Mouse (Mus musculus): ENCODE measurements around the gene Ccdc50. TPM values are rescaled to one million over a fixed set of nuclear protein-coding genes. Genes with fewer than 3 reads are reported as not detected.

Ccdc50 gene
- total and polyA plus RNA-seq, 2 experiments from 2014 or later, result 22.3 to 74.3 TPM

GRCm38 (mm10) chr16:27453396-27453795 is 64.7 kb downstream of the Ccdc50 start:
- H3K36me3 ChIP-seq (ENCODE audit: insufficient read depth), result peaks cover 5% of the 10 kb centered on the region; the same call in 1 of the 2 replicates
- H3K9me3 ChIP-seq (ENCODE audit: low read length), result no peaks in the 10 kb centered on the region
- TF ChIP-seq CTCF (IDR thresholded peaks at IDR 0.05; ENCODE audit: low read depth), result no peak
- H3K27ac ChIP-seq (ENCODE audit: low read depth, low read length), result no peak overlapping the region
- no peak overlapping the region for H3K4me2 ChIP-seq (ENCODE audit: low read depth)
- H3K9ac ChIP-seq, result no peak overlapping the region
- no peak overlapping the region for H3K4me3 ChIP-seq (ENCODE audit: low read depth, low read length)
- H3K27me3 ChIP-seq (ENCODE audit: insufficient read depth, low read length), result no peaks in the 10 kb centered on the region
- no peaks in the 10 kb centered on the region for H3K4me1 ChIP-seq (ENCODE audit: insufficient read depth)
- DNase-seq, result peak; percentile 12
- 57% methylated on average over 3 of the region's 3 CpGs for WGBS
- peak; percentile 42 for ATAC-seq

GRCm38 (mm10) chr16:27453823-27454222 is 65.2 kb downstream of the Ccdc50 start:
- no peak overlapping the region for H3K4me3 ChIP-seq (ENCODE audit: low read depth, low read length)
- peaks cover 5% of the 10 kb centered on the region; the same call in 1 of the 2 replicates for H3K36me3 ChIP-seq (ENCODE audit: insufficient read depth)
- no peaks in the 10 kb centered on the region for H3K9me3 ChIP-seq (ENCODE audit: low read length)
- H3K4me1 ChIP-seq (ENCODE audit: insufficient read depth), result no peaks in the 10 kb centered on the region
- no peaks in the 10 kb centered on the region for H3K27me3 ChIP-seq (ENCODE audit: insufficient read depth, low read length)
- H3K9ac ChIP-seq, result no peak overlapping the region
- ATAC-seq (peak; percentile 47), DNase-seq (no peak)
- no peak overlapping the region for H3K27ac ChIP-seq (ENCODE audit: low read depth, low read length)
- WGBS, result 43% methylated on average over 2 of the region's 2 CpGs
- no peak for TF ChIP-seq CTCF (IDR thresholded peaks at IDR 0.05; ENCODE audit: low read depth)
- no peak overlapping the region for H3K4me2 ChIP-seq (ENCODE audit: low read depth)

- no peak overlapping the region for H3K9ac ChIP-seq
- no peaks in the 10 kb centered on the region for H3K9me3 ChIP-seq (ENCODE audit: low read length)
- DNase-seq, result peak; percentile 85
- no peaks in the 10 kb centered on the region for H3K36me3 ChIP-seq (ENCODE audit: insufficient read depth)
- WGBS, result 22% methylated on average over 4 of the region's 4 CpGs
- no peak overlapping the region for H3K27ac ChIP-seq (ENCODE audit: low read depth, low read length)
- H3K27me3 ChIP-seq (ENCODE audit: insufficient read depth, low read length), result no peaks in the 10 kb centered on the region
- H3K4me3 ChIP-seq (ENCODE audit: low read depth, low read length), result no peak overlapping the region
- peak; percentile 78 for ATAC-seq
- no peaks in the 10 kb centered on the region for H3K4me1 ChIP-seq (ENCODE audit: insufficient read depth)
- TF ChIP-seq CTCF (IDR thresholded peaks at IDR 0.05; ENCODE audit: low read depth), result peak; percentile 97
- no peak overlapping the region for H3K4me2 ChIP-seq (ENCODE audit: low read depth)
These were observed 68.6 kb downstream of the Ccdc50 start for GRCm38 (mm10) chr16:27457273-27457672.

- Histone ChIP-seq H3K36me3 (ENCODE audit: insufficient read depth) (no peaks in the 10 kb centered on the region), H3K9me3 (ENCODE audit: low read length) (no peaks in the 10 kb centered on the region), H3K9ac (no peak overlapping the region), H3K4me2 (ENCODE audit: low read depth) (no peak overlapping the region), H3K4me1 (ENCODE audit: insufficient read depth) (no peaks in the 10 kb centered on the region; the same call in 1 of the 2 replicates), H3K27ac (ENCODE audit: low read depth, low read length) (no peak overlapping the region), H3K27me3 (ENCODE audit: insufficient read depth, low read length) (no peaks in the 10 kb centered on the region), H3K4me3 (ENCODE audit: low read depth, low read length) (no peak overlapping the region)
- TF ChIP-seq CTCF (IDR thresholded peaks at IDR 0.05; ENCODE audit: low read depth), result peak; percentile 91
- peak; percentile 83 for DNase-seq
- peak; percentile 42; the same call in 1 of the 2 replicates for ATAC-seq
- 25% methylated on average over 5 of the region's 5 CpGs for WGBS
These were observed 80.1 kb downstream of the Ccdc50 start for GRCm38 (mm10) chr16:27468731-27469130.

- Histone ChIP-seq H3K9ac (no peak overlapping the region), H3K9me3 (ENCODE audit: low read length) (no peaks in the 10 kb centered on the region), H3K36me3 (ENCODE audit: insufficient read depth) (no peaks in the 10 kb centered on the region), H3K27me3 (ENCODE audit: insufficient read depth, low read length) (no peaks in the 10 kb centered on the region), H3K4me2 (ENCODE audit: low read depth) (no peak overlapping the region), H3K27ac (ENCODE audit: low read depth, low read length) (no peak overlapping the region), H3K4me1 (ENCODE audit: insufficient read depth) (no peaks in the 10 kb centered on the region; the same call in 1 of the 2 replicates), H3K4me3 (ENCODE audit: low read depth, low read length) (no peak overlapping the region)
- 84% methylated on average over 6 of the region's 6 CpGs for WGBS
- TF ChIP-seq CTCF (IDR thresholded peaks at IDR 0.05; ENCODE audit: low read depth), result no peak
- DNase-seq (no peak), ATAC-seq (no peak)
These were observed 82.7 kb downstream of the Ccdc50 start for GRCm38 (mm10) chr16:27471389-27471788.

GRCm38 (mm10) chr16:27483834-27484233 is 95.2 kb downstream of the Ccdc50 start:
- Histone ChIP-seq H3K4me2 (ENCODE audit: low read depth) (no peak overlapping the region), H3K9me3 (ENCODE audit: low read length) (no peaks in the 10 kb centered on the region), H3K36me3 (ENCODE audit: insufficient read depth) (no peaks in the 10 kb centered on the region), H3K27ac (ENCODE audit: low read depth, low read length) (no peak overlapping the region), H3K4me3 (ENCODE audit: low read depth, low read length) (no peak overlapping the region), H3K4me1 (ENCODE audit: insufficient read depth) (no peaks in the 10 kb centered on the region), H3K27me3 (ENCODE audit: insufficient read depth, low read length) (no peaks in the 10 kb centered on the region), H3K9ac (no peak overlapping the region)
- DNase-seq, result no peak
- ATAC-seq, result no peak
- TF ChIP-seq CTCF (IDR thresholded peaks at IDR 0.05; ENCODE audit: low read depth), result no peak
- 17% methylated on average over 1 of the region's 1 CpGs for WGBS

Other genes starting within 250 kb of the Ccdc50 start
- gene Ostn, start 81.4 kb upstream of the Ccdc50 start, total RNA-seq (2014; rRNA removed), result 0.23 TPM in 1 of 2 replicates, not detected in the other
- gene Ostn, start 81.4 kb upstream of the Ccdc50 start, polyA plus RNA-seq (2015; fragmentation: Nextera tagmentation; extraction: Ambion mirVana), result 0.16 TPM in 1 of 2 replicates, not detected in the other
- gene Uts2b, start 18.6 kb upstream of the Ccdc50 start, total RNA-seq (2014; rRNA removed), result not detected in 2 replicates
- not detected in 2 replicates for gene Uts2b, start 18.6 kb upstream of the Ccdc50 start, polyA plus RNA-seq (2015; fragmentation: Nextera tagmentation; extraction: Ambion mirVana)

Measured in forebrain, postnatal 0 days (tissue).